Mouse (Mus musculus) NIH3T3 (cell line): ENCODE measurements around the gene 9130230L23Rik.

ENCODE experiments used
- DNase-seq: peaks from one replicate; pipeline ENCODE4 v3.0.0-alpha.2; 2012; ENCODE audit warnings: low read depth

The 9130230L23Rik gene

DNA sequence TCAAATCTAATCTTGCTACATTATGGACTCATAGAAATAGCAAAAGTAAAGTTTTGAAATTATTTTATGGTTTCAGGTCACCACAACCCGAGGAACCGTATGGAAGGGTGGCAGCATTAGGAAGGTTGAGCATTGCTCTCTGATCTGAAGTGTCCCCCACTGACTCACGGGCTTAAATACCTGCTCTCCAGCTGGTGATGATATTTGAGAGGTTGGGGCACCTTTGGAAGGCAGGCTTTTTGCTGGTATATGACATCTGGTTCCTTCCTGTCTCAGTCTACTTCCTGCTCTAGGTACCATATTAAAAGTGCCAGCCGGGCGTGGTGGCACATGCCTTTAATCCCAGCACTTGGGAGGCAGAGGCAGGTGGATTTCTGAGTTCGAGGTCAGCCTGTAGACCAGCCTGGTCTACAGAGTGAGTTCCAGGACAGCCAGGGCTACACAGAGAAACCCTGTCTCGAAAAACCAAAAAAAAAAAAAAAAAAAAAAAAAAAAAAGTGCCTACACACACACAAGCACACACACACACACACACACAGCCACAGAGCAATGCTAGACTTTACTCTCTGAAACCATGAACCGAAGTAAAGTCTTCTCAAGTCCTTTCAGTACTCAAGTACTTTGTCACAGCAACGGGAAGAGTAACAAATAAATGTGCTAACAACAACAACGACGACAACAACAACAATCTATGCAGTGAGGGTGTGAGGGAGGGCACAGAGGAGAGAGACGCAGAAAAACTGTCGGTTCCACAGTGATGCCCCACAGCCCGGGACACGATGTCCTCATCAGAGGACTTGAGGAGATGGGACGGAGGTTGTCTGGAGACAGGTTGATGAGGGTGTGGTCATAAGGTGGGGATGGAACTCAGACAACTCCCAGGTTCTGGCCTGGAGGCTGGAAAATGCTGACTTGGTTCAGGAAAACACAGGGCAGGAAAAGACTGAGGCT, 49.7 kb downstream of the 9130230L23Rik start:
- no peak for DNase-seq

DNA sequence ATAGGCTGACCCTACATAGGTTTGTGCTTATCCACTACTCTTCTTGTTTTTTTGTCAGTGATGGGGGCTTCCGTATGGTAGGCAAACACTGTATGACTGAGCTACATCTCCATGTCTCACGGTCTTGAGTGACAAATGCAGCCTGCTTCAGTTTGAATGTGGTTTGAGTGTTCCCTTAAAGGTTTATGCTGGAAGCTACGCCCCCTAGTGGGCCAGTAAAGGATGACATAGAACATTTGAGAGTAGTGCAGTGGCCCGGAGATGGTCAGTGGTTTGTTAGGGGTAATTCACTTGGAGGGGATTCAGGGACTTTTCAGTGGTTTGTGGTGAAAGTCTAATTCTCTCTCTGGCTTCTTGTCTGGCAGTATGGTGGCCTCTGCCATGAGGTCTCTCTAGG, 52.6 kb downstream of the 9130230L23Rik start:
- DNase-seq, result peak; percentile 17

DNA sequence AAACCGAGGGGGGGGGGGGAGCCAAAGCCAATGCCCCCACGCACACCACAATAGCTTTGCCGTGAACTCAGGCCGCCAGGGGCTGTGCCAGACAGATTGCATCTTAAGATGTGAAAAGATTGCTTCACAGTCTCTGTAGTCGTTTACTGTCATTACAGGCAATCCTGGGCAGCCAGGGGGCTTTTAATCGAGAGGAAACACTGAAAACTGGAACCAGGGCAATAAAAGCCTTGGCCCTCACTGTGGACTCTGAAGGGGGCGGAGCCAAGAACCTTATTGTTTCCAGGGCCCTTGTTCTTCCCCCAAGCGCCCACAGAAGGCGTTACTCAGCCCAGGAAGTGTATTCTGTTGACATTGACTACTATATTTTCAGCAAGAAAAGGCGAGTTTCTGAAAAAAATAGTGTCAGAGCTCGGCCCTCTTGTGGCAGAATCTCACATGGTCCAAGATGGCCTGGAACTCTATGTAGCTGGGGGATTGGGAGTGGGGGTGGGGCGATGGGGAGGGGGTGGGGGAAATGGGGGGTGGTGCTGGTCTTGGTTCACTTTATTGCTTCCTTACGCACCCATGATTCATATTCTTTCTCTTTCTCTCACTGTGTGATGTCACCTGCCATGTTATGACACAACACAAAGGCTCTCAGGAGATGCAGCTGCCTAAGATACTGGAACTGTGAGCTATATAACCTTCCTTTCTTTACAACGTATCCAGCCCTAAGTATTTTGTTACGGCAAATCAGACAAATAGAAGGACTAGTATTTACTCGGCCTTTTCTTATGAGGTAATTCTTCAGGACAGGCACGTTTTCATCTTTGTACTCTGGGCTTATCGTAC, 53.2 kb downstream of the 9130230L23Rik start:
- peak; percentile 29 for DNase-seq

GRCm38 (mm10) chr5:65950236-65950635, 53.8 kb downstream of the 9130230L23Rik start:
- peak; percentile 60 for DNase-seq

DNA sequence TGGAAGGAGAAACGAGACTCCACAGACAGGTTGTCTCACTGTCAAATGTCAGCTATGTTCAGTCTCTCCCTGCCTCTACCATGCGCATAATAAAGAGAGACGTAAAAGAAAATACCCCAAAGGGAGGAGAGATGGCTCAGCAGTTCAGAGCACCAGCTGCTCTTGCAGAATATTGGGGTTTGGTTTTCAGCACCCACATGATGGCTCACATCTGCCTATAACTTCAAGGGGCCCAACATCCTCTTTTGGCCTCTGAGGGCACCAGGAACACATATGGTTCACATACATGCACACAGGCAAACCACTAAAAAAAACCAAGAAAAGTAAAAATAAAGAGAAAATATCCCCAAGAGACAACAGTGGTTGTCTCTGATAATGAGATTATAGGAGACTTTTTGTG, 54.3 kb downstream of the 9130230L23Rik start:
- no peak for DNase-seq

DNA sequence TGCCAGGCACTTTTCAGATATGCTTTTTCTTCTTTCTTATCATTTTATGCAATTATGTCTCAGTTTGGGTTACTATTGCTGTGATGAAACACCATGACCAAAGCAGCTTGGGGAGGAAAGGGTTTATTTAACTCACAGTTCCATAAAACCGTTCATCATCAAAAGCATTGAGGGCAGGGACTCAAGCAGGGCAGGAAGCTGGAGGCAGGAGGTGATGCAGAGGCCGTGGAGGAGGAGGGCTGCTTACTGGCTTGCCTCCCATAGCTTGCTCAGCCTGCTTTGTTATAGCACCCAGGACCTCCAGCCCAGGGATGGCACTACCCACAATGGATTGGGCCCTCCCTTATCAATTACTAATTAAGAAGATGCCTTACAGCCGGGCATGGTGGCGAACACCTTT, 62.9 kb downstream of the 9130230L23Rik start:
- DNase-seq, result no peak

DNA sequence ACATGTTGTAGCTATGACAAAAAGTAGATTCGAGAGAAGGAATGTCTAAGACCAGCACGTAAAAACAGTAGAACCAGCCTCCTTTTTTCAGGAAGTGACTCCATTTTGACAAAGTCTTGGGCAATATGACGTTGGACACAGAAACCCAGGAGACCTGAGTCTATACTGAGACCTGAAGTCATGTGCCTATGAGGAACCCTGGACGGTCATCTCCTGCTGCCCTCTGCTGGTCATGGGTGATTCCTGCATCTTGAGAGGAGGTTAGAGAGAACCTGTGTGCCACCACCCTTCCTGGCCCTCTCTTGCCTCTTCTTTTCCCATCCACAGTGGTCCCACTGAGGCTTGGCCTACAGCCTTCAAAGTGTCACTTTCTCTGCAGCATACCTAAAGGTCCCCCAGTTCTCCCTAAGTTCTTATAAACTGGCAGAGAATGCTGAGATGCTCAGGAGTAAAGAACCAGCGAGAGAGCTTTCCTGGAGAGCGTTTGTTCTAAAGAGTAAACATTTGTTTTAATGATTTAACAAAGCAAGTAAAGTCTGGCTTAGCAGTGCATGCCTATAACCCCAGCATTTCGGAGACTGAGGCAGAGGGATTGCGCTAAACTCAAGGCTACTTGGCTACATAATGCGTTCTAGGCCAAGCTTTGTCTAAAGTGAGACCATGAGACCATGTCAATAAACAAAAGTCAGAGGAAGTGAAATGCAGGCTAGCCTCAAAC, 65.9 kb downstream of the 9130230L23Rik start:
- peak; percentile 90 for DNase-seq

DNA sequence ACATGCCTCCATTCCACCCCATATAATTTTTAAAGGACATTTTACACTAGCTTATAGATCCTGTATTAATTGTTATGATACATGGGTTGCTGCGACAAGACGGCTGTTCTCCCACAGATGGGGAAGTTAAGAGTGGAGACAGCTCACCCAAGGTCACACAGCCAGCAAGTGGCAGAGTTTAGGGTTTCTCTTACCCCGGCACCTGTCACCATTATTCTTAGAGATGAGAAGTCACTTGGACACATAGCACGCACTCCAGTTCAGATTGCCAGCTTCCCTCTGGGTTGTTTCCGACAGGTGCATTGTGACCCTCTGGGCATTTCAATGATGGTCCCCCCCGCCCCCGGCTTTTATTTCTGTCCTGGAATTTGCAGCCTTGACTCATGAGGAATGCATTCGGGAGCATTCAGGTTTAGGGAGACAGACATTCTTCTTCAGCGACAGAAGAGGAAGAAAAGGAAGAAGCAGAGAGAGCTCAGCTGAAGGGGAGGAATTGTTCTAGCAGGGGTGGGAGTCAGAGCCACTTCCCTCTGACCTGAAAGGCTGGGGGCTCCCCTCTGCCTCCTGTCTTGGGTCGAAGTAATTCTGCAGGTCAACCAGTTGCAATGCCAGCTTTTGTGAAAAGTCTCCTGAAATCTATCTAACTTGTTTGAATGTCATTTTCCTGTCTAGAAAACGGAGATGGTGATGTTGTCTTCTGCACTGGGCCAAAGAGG, 66.9 kb downstream of the 9130230L23Rik start:
- no peak for DNase-seq

GRCm38 (mm10) chr5:65934783-65935182, 69.3 kb downstream of the 9130230L23Rik start, which contains the start of gene Chrna9:
Gene Chrna9 (plus strand): TSS chr5:65934921.
- DNase-seq, result no peak

- no peak for DNase-seq
Measured at GRCm38 (mm10) chr5:65933764-65934163, 70.3 kb downstream of the 9130230L23Rik start.

DNA sequence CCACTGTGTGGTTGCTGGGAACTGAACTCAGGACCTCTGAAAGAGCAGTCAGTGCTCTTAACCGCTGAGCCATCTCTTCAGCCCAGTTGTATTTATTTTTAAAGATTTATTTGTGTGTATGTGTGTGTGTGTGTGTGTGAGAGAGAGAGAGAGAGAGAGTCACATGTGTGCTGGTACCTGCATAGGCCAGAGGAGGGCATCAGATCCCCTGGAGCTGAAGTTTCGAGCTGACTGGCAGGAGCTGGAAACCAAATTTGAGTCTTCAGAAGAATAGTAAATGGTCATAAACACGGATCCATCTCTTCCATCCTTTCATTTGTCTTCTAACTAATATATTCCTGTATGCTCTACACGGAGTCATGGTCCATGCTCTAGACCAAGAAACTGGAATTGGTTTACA, 70.8 kb downstream of the 9130230L23Rik start:
- DNase-seq, result no peak

- no peak for DNase-seq
Measured at GRCm38 (mm10) chr5:65930171-65930570, 73.9 kb downstream of the 9130230L23Rik start.
